Mouse (Mus musculus): ENCODE measurements around the gene Ssc5d.

Gene Ssc5d

DNA sequence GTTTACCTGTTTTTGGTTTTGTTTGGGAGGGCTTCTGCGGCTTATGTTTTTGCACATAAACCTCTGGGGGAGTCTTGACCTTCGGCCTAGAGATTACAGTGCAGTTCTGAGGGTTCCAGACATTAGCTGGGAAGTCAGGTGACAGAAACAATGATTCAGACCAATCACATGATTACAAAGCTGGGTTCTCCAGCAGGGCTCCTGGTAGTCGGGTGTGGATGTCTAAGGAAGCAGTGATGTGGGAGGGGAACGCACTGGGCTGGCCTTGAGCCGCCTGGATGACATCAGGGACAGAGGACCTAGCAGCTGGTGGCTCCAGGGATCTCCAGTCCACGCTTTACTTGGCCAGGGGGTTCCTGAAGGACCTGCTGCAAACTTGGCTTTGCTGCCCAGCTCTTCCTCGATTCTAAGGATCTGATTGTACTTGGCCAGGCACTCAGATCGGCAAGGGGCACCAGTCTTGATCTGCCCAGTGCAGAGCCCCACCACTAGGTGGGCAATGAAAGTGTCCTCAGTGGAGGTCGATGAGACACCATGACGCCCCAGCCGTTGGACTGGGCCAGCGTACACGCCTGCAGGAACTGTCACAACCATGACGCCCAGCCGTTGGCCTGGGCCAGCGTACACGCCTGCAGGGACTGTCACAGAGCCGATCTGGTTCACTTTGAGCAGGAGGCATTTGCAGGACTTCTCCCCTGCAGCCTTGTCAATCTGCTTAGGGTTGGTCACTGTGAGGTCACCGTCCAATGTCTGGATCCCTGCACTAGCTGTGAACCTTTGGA, 25.2 kb downstream of the Ssc5d start:
- no peak for DNase-seq

DNA sequence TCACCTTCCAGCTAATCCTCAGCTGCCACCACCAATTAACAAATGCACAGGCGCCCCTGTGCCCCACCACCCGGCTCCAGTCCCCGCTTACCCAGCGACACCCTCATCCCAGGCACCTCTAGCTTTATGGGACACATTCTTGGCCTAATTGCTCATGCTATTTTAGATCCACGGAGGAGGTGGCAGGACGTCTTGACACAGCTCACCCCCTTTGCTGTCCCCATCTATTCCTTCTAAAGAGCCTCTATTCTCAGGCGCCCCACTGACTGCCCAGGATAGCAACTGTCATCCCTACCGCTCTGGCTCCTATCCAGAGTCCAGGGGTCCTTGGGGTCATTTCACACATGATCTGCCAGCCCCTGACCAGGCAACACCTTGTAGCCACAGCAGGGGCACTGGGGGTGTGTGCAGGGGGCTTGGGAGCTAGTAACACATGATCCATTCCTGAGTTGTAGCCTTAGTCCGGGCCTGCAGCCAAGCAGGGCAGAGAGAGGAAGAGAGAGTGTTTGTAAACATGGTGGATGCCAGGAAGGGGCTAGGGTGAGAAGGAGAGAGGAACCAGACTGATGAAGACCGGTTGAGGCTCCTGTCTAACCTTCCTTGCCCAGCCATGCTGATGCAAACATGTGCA, 28.3 kb downstream of the Ssc5d start:
- DNase-seq = peak; percentile 51 to 78

DNA sequence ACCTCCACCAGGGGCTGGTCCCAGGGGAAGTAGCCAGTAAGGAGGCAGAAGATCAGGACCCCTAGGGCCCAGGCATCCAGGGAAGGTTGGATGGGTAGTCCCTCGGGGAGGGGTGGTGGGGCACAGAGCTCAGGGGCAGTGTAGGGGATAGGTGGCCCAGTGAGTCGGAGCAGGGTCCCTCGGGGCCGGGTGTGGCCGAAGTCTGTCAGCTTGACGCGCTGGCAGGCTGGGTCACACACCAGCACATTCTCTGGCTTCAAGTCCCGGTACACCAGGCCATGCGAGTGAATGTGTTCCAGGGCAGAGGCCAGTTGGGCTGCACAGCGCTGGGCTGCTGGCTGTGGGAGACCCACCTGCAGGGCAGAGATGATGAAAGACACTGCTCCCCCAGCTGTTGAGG, 31.8 kb downstream of the Ssc5d start:
- no peak for DNase-seq

DNA sequence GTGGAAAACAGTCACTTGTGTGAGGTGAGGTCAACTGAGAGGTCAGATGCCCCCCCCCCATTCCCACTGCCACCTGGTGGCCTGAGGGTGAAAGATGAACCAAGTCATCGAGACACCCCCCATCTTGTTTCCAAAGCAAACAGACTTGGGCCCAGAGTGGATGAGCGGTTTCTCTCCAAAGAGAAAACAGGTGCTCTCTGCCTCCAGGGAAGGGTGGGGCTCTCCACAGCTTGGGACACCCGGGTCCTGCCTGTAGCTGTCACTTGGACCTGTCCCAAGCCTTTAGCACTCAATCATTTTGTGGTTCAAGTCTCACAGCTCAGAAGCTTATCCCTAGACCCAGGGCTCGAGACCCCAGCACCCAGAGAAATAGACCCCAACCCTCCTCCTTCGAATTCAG, 37.9 kb downstream of the Ssc5d start:
- DNase-seq = no peak

DNA sequence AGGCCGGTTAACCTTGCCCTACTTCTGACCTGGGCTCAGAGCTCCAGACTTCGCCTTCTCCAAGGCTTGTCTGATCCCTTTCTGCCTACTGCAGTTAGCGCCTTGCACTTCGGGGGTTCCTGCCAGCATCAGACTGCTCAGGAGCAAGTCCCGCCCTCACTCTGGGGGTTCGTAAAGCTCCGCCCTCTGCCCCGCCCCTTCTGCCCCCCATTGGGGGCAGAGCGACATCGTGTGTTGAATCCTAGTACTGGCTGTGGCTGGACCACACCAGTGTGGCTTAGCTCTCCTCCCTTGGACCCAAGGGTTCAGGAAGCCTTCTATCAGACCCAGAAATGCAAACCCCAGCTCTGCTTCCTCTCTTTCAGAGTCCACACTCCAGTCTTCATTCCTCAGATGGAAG, 38.7 kb downstream of the Ssc5d start, which contains the start of gene Sbk2:
Gene Sbk2 (minus strand): TSS at position 135 of the 400 bp plus-strand sequence.
- DNase-seq = peak; percentile 87 to 90

DNA sequence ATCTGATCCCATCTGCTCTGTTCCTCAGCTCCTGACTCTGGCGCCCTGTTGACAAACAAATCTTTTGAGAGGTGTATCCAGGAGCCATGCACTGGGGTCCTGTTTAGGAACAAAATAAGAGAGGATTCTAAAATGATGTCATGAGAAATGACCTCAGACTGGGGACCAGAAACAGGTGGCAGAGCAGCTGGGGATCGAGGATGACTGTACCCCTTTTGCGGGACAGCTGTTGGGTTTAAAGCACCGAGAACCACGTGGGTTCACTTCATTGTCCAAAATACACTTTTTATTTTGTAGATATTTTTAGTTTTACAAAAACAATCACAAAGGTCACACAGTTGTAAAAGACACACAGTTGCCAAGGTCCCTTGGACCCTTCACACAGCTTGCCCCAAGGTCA, 39.4 kb downstream of the Ssc5d start:
- no peak for DNase-seq

DNA sequence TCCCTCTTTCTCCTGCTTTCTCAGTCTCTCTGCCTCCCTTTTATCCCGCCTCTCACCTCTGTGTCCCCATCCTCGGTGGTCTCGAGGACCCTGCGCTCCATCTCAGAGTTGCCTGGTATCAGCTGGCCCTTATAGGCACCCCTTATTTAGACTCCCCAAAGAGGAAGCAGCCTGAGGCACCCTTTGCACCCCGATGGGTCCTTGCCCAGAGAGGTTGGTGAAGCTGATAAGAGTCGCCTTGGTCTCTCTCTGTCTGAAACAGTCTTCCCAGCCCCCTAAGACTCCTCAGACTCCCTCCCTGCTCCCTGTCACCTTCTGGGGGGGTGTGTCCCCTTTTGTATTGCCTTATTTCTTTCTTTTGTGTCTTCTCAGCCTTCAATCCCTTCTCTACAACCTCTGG, 45.5 kb downstream of the Ssc5d start, which contains the start of gene Sbk3:
Gene Sbk3 (minus strand): TSS at position 101 of the 400 bp plus-strand sequence.
- DNase-seq = no peak

DNA sequence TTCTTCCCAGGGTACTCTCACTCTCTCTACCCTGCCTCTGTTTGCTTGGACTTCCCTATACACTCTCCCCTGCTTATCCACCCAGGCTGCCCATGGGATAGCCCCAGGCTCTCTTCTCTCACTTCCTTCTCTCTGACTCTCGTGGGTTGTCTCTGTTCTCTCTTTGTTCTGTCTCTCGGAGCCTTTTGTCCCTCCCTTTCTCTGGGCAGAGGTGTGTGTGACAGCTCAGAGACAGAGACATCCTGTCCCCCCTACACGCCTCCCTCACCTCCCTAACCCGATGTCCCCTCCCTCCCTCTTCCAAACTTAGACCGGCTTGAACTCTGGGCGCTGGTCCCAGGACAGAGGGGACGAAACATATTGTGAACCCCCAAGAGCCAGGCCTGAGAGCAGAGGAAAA, 46.1 kb downstream of the Ssc5d start:
- peak; percentile 50 to 75 for DNase-seq

DNA sequence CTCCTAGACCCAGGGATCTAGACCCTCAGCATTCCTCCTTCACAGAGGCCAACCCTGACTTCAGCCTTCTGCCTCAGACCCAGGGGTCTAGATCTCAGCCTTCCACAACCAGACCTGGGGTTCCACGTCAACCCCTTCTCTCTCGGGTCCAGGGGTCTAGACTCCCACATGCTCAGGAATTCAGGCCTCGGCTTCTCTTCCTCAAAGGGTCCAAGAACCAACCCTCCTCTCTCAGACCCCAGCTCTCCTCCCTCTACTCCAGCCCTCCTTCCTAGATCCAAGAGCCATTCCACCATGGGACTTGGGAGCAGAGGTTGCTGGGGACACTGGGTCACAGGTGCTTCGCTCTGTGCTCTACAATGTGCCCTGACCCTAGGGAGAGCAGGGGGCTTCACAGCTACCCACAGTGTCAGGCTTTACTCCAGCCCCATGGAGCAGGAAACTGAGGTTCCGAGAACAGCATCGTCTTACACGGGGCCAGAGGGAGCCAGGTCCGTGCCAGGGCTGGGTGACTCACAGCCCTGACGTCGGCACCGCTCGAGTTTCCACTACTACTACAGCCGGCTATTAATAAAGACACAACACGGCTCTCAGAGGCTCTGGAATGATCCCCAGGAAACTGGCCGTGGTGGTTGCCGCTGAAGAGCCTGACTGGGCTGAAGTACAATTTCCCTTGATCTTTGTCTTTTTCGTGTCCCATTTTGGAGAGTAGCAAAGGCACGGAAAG, 46.9 kb downstream of the Ssc5d start:
- peak; percentile 60 to 77 for DNase-seq

DNA sequence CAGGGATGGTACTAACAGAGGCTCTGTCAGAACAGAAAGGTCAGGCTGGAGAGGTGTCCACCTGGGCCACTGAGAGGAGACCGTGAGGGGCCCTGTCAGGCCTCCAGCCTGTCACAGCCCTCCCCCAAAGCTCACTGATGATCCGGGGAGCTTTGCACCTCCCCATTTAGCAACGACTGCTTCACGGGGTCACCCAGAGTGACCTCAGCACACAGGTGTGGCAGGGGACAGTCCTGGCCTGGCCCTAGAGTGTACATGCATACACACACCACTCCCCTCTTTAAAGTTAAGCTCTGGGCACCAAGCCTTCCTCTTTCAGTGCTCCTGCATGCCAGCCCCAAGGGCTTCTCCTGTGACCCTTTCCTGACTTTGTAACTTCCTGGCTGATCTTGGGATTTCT, 49.9 kb downstream of the Ssc5d start:
- no peak for DNase-seq

DNA sequence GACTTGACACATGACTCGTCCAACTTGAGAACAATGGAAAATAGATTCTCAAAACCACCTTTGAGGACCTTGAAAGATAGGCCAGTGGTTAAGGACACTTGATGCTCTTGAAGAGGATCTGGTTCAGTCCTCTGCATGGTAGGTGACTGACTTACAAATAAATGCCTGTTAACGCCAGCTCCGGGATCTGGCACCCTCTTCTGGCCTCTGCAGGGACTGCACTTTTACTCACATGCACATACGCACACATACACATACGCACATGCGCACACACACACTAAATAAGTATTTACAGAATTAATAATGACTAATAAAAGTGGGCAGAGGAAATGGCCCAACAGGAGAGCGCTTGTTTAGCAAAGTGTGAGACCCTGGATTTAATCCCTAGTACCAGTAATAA, 51.2 kb downstream of the Ssc5d start:
- no peak for DNase-seq

DNA sequence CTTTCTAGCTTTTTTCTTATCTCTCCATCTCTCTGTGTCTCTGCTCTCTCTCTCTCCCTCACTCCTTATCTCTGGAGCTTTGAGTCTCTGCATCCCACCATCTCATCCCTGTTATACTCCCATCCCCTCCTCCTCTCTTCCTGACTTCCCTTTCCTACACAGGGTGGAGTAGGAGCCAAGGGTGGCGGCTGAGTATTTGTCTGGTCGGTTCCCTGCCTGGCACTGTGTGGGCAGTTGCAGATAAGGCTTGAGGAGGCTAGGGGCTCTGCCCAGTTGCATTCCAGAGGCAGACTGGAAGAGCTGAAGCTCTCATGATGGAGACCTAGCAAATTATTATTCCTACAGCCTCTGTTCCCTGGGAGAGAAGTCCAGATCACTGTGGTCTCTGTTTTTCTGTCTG, 62.7 kb downstream of the Ssc5d start:
- DNase-seq = peak in 1 of 2 experiments; percentile 42

DNA sequence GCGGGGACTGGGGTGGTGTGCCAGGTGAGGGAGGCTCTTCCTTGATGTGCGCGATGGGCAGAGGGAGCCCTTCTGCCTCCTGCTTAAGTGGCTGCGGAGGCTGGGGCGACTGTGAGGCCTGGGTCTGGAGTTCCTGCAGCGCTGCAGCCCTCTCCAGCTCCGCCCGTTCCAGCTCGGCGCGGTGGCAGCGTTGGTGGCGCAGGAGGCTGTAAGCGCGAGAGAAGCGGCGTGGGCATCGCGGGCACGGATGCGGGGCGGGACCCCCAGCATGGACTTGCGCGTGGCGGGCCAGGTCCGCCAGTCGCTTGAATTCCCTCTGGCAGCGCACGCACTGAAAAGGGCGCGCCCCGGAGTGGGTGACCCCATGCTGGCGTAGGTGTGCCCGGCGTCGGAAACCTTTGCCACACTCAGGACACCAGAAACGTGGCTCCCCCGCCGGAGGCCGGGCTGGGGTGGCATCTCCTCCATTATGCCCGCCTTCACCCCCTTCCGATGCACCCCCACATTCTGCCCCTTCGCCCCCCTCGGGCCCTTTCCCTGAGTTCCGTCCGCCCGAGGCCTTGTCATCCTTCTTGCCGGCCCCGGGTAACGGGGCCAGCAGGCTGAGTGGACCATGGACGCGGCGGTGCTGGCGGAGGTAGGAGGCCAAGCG, 67.9 kb downstream of the Ssc5d start:
- no peak for DNase-seq

DNA sequence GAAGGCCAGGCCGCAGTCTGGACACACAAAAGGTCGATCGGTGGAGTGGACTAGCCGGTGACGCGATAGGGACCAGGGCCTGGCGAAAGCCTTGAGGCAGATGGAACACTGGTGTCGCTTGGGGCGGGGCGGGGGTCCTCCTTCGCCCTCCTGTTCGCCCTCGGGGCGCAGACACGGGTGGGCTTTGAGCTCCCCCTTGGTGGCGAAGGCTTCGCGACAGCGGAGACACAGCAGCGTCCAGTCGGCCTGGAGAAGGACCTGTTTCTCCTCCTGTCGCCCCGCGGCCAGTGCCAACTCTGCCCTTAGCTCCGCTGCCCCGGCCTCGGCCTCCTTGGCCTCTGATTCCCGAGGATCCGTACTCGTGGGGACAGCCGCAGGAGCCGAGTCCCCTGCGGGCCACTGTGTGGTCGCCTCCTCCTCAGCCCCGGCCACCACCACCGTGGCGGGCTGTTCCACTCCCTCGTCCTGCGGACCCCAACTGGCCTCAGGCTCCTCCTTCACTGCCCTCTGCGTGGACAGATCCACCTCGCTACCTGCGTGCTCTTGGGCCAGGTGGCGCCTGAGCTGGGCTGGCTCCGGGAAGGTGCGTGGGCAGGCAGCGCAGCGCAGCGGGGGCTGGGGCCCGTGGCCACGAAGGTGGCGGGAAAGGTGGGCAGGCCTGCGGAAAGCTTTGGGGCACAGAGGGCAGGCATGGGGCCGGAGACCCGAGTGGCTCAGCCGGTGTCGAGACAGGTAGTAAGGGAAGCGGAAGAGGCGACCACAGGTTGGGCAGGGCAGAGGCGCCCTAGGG, 68.6 kb downstream of the Ssc5d start:
- no peak for DNase-seq
